Mouse (Mus musculus) myocyte (in vitro differentiated cells): ENCODE measurements around the gene Stac2.

Experiments used
- E2F4 ChIP-seq: IDR thresholded peaks from one replicate; pipeline ENCODE4 v1.6.1; 2011; ENCODE audit warnings: mild to moderate bottlenecking, control low read depth, moderate library complexity; ENCODE audit not compliant: insufficient read depth
- POLR2A ChIP-seq: IDR thresholded peaks from one replicate; pipeline ENCODE4 v1.6.1; 2011; ENCODE audit warnings: low read depth, mild to moderate bottlenecking, control low read depth, moderate library complexity; ENCODE audit not compliant: insufficient read length
- SRF ChIP-seq: IDR thresholded peaks from one replicate; pipeline ENCODE4 v1.6.1; 2011; ENCODE audit warnings: low read depth; ENCODE audit not compliant: control insufficient read depth, insufficient read length
- USF1 ChIP-seq: IDR thresholded peaks from one replicate; pipeline ENCODE4 v1.6.1; 2011; ENCODE audit warnings: low read depth, mild to moderate bottlenecking, control low read depth, moderate library complexity

GRCm38 (mm10) chr11:98005076-98005475 is 48.2 kb downstream of the Stac2 start:
- TF ChIP-seq POLR2A (no peak), SRF (no peak), E2F4 (no peak), USF1 (no peak)
